Mouse (Mus musculus): ENCODE results near the gene Amd1.

DNA sequence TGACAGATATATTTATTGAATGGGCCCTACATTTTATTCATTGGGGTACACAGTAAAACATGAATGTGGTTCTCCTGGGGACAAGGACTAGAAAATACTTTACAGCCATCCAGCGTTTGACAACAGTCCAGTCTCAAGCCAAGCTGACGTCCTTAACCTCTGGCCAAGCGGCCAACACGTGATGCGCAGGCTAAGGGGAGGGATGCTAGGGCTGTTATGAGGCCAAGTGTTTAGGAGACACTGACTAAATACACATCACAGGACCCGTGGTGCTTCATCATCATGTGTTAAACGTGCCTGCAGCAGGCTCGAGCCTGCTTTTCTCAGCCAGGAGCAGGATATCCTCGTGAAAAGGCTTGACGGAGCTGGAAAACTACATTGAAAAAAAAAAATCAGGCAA is 18.3 kb upstream of the Amd1 start:
- TF ChIP-seq CTCF (IDR thresholded peaks at IDR 0.05; ENCODE audit: extremely low read depth, insufficient read depth, insufficient read length, insufficient replicate concordance) (no peak), POLR2A (IDR thresholded peaks at IDR 0.05; ENCODE audit: low read depth, low read length) (no peak)

All from spleen, adult 2 months (tissue).